22 mouse cellular contexts compared by ENCODE assay signal in the genomic region with DNA sequence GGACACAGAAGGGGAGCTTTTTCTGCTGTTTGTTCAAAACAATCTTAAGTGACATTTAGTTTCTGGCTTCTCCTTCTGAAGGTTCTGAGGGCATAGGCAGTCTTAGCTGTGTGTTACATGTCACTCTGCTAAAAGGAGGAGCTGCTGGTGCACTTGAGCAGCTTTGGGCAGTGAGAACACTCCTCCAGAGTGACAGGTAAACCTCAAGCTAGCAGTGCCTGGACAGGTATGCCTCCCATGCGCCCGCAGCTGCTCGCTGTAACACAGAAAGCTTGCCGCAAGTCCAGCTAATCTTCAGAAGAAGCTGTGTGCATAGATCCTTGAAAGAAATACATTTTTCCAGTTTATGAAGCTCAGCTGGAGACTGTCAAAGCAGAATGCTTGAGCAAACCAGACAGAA. TPM values are rescaled to one million over a fixed set of nuclear protein-coding genes. Genes with fewer than 3 reads are reported as not detected.
"Had no signal": no experiment of that assay in that cellular context is flagged by ENCODE, and none has a peak within 500 bp of the region (broad histone marks: within the 10 kb centered on the region; RNA-seq: fewer than 3 reads in every experiment).

No protein-coding gene starts in this region.

- H3K4me2 ChIP-seq: lung, embryonic 14.5 days; midbrain, embryonic 12.5 days; neural tube, embryonic 13.5 days; neural tube, embryonic 15.5 days had no signal

- DNase-seq: lung, adult 18-20 months; lung, embryonic 14.5 days; lung, postnatal 14 days; lung, postnatal 4 days; midbrain, embryonic 14.5 days; retina, postnatal 1 day; right cerebral cortex, adult 18-20 months; right cerebral cortex, postnatal 25 days; right cerebral cortex, postnatal 4 days; spleen, adult 18-20 months; thymus, adult 2 months; thymus, postnatal 25 days; thymus, postnatal 4 days had no signal

- H3K9me3 ChIP-seq: midbrain, embryonic 10.5 days; midbrain, embryonic 12.5 days; neural tube, embryonic 13.5 days; neural tube, embryonic 15.5 days had no signal

- H3K36me3 ChIP-seq: midbrain, embryonic 10.5 days; midbrain, embryonic 12.5 days; neural tube, embryonic 13.5 days; neural tube, embryonic 15.5 days had no signal

- H3K9ac ChIP-seq: liver, embryonic 14.5 days; lung, embryonic 14.5 days; midbrain, embryonic 12.5 days; neural tube, embryonic 13.5 days; neural tube, embryonic 15.5 days had no signal

- H3K27me3 ChIP-seq: neural tube, embryonic 15.5 days had no signal

- ATAC-seq: midbrain, embryonic 16.5 days had no signal

- H3K27ac ChIP-seq: liver, embryonic 14.5 days; midbrain, embryonic 10.5 days; midbrain, embryonic 12.5 days; neural tube, embryonic 13.5 days; neural tube, embryonic 15.5 days had no signal

- H3K4me1 ChIP-seq: midbrain, embryonic 12.5 days; neural tube, embryonic 13.5 days; neural tube, embryonic 15.5 days had no signal

- H3K4me3 ChIP-seq: midbrain, embryonic 10.5 days; midbrain, embryonic 12.5 days; myocyte; neural tube, embryonic 13.5 days; neural tube, embryonic 15.5 days had no signal

RNA-seq across cellular contexts. Expression of a gene that starts 4.2 kb away (rescaled TPM):
- total RNA-seq: megakaryocyte-erythroid progenitor cell, adult 5-6 weeks had no signal
- polyA plus RNA-seq: myocyte had no signal

RNA-seq across cellular contexts. Expression of a gene that starts 43.9 kb away (rescaled TPM):
- total RNA-seq: megakaryocyte, adult 5-6 weeks; megakaryocyte-erythroid progenitor cell, adult 5-6 weeks had no signal
